Mouse (Mus musculus) heart, postnatal 0 days (tissue): Measurements from ENCODE around the gene Megf8.

ENCODE experiments used
- CTCF ChIP-seq: IDR thresholded peaks from 2 replicates; pipeline ENCODE4 v1.5.1; 2016; ENCODE audit warnings: antibody characterized with exemption, control low read depth, low read depth
- EP300 ChIP-seq: IDR thresholded peaks from 2 replicates; pipeline ENCODE4 v1.6.1; 2016; ENCODE audit warnings: antibody characterized with exemption, low read depth

GRCm38 (mm10) chr7:25383891-25384290 is 66.9 kb downstream of the Megf8 start:
- TF ChIP-seq EP300 = no peak
- no peak for TF ChIP-seq CTCF
